ENCODE assay signal across 16 mouse cellular contexts in genomic region chr13:73750435-73750834, GRCm38 (mm10). TPM values are rescaled to one million over a fixed set of nuclear protein-coding genes. Genes with fewer than 3 reads are reported as not detected.
DNase-seq lines count a peak whose midpoint lies in the region; TF ChIP-seq lines count a peak whose summit lies in the region.
"Had no signal": no experiment of that assay in that cellular context is flagged by ENCODE, and none has a peak within 500 bp of the region (broad histone marks: within the 10 kb centered on the region; RNA-seq: fewer than 3 reads in every experiment).

No protein-coding gene starts in this region.

- 51% methylated on average over 6 of the region's 6 CpGs for WGBS in heart, adult 2 months
- 60% methylated on average over 6 of the region's 6 CpGs for whole genome bisulfite sequencing in heart, embryonic 10.5 days

- H3K27me3 ChIP-seq in heart, adult 2 months (ENCODE audit: control insufficient read depth, insufficient read depth, low read length) = no peaks in the 10 kb centered on the region
- H3K27me3 ChIP-seq in heart, embryonic 10.5 days (ENCODE audit: insufficient read depth, poor library complexity, severe bottlenecking) = peaks cover 26% of the 10 kb centered on the region
- H3K27me3 ChIP-seq: neural tube, embryonic 13.5 days had no signal

- no peak for TF ChIP-seq CTCF in heart, adult 2 months (IDR thresholded peaks at IDR 0.05)

- no peak overlapping the region for H3K4me3 ChIP-seq in heart, adult 2 months
- no peak overlapping the region for H3K4me3 ChIP-seq in heart, embryonic 10.5 days
- H3K4me3 ChIP-seq: gastrocnemius, adult 2 months; limb, embryonic 15.5 days; megakaryocyte, embryonic 14.5 days; neural tube, embryonic 13.5 days had no signal

- no peak overlapping the region for H3K9ac ChIP-seq in heart, adult 2 months (ENCODE audit: low read depth, low read length)
- H3K9ac ChIP-seq: limb, embryonic 15.5 days; liver, postnatal 0 days; neural tube, embryonic 13.5 days had no signal

- H3K36me3 ChIP-seq in heart, adult 2 months (ENCODE audit: control insufficient read depth, insufficient read depth, low read length) = no peaks in the 10 kb centered on the region; the same call in 1 of the 2 replicates
- H3K36me3 ChIP-seq in heart, embryonic 10.5 days = no peaks in the 10 kb centered on the region
- H3K36me3 ChIP-seq: limb, embryonic 15.5 days; neural tube, embryonic 13.5 days had no signal

- no peak for DNase-seq in heart, adult 2 months
- DNase-seq in heart, embryonic 10.5 days (ENCODE audit: low spot score) = no peak
- DNase-seq in lung, adult 18-20 months = peak; percentile 47 to 70
- no peak for DNase-seq in lung, postnatal 10 days
- DNase-seq in brain, adult 2 months (ENCODE audit: low read depth, low spot score) = peak; percentile 27
- DNase-seq in kidney, postnatal 25 days = peak; percentile 74 to 79
- DNase-seq in right cerebral cortex, postnatal 14 days = no peak
- no peak for DNase-seq in MN1 (ENCODE audit: low spot score)
- DNase-seq: cerebellum, adult 18-20 months; gastrocnemius, adult 2 months; liver, postnatal 0 days; thymus, postnatal 14 days had no signal

- peaks cover 3% of the 10 kb centered on the region; the same call in 1 of the 2 replicates for H3K4me1 ChIP-seq in heart, adult 2 months (ENCODE audit: control insufficient read depth, insufficient read depth, low read length)
- H3K4me1 ChIP-seq in heart, embryonic 10.5 days = peaks cover under 1% of the 10 kb centered on the region; the same call in 1 of the 2 replicates

- TF ChIP-seq EP300 in heart, adult 2 months (IDR thresholded peaks at IDR 0.05; ENCODE audit: insufficient read depth, low read depth, low read length) = no peak

- no peaks in the 10 kb centered on the region for H3K9me3 ChIP-seq in heart, embryonic 10.5 days
- H3K9me3 ChIP-seq: limb, embryonic 15.5 days; neural tube, embryonic 13.5 days had no signal

- intact Hi-C loops in heart, adult 2 months (cut with DNase I) = no loop called here

- no peaks in the 10 kb centered on the region for H3K79me2 ChIP-seq in heart, adult 2 months (replicated peaks; ENCODE audit: control insufficient read depth, insufficient read depth, low read length)

- peak overlapping the region; percentile 26; the same call in 1 of the 2 replicates for H3K27ac ChIP-seq in heart, adult 2 months
- no peak overlapping the region for H3K27ac ChIP-seq in heart, embryonic 10.5 days
- H3K27ac ChIP-seq: gastrocnemius, adult 2 months; limb, embryonic 15.5 days; neural tube, embryonic 13.5 days had no signal

- TF ChIP-seq POLR2A in heart, adult 2 months (IDR thresholded peaks at IDR 0.05; ENCODE audit: insufficient read depth, low read depth, low read length) = no peak

RNA-seq across cellular contexts. Expression of gene Slc12a7, which starts 17.5 kb away (rescaled TPM):
- total RNA-seq in heart, adult 2 months (2021) = 100 to 1,000 TPM; 177 to 190 TPM
- 154 and 215 TPM in 2 replicates for polyA plus RNA-seq in heart, adult 2 months (2012; rRNA removed)
- 36.3 and 46.7 TPM in 2 replicates for polyA plus RNA-seq in heart, embryonic 10.5 days (2016; fragmentation: Nextera tagmentation; extraction: Ambion mirVana)

RNA-seq across cellular contexts. Expression of gene Slc6a19, which starts 45.8 kb away (rescaled TPM):
- total RNA-seq in heart, adult 2 months (2021) = not detected
- polyA plus RNA-seq in heart, adult 2 months (2012; rRNA removed) = 0.08 TPM in 1 of 2 replicates, not detected in the other
- polyA plus RNA-seq in heart, embryonic 10.5 days (2016; fragmentation: Nextera tagmentation; extraction: Ambion mirVana) = 0.06 TPM in 1 of 2 replicates, not detected in the other
- total RNA-seq: gastrocnemius, adult 2 months; heart, adult 8-10 months had no signal

Comparison
In these comparisons a context has a peak if more than half of its experiments do, and no peak if none do; other contexts are left out.
1. DNase-seq: peak in lung, adult 18-20 months (2 of 2), brain, adult 2 months (single experiment) and kidney, postnatal 25 days (2 of 2); none in heart, adult 2 months (0 of 2), heart, embryonic 10.5 days (single experiment), lung, postnatal 10 days (single experiment), right cerebral cortex, postnatal 14 days (single experiment) and MN1 (single experiment).